Mouse (Mus musculus) C2C12 (cell line): ENCODE data around the gene Nckipsd. TPM values are rescaled to one million over a fixed set of nuclear protein-coding genes. Genes with fewer than 3 reads are reported as not detected.

Experiments
- H3K27me3 ChIP-seq: one replicate; pipeline ENCODE4 v1.6.1; 2011; ENCODE audit not compliant: control insufficient read depth, insufficient read depth, insufficient read length
- H3K36me3 ChIP-seq: one replicate; pipeline ENCODE4 v1.6.1; 2011; ENCODE audit not compliant: control insufficient read depth, insufficient read depth
- H3K4me3 ChIP-seq: one replicate; pipeline ENCODE4 v1.5.1; 2011; ENCODE audit warnings: mild to moderate bottlenecking, control low read depth; ENCODE audit not compliant: poor library complexity, insufficient read depth, severe bottlenecking
- H3K79me2 ChIP-seq: one replicate; pipeline ENCODE4 v1.6.1; 2011; ENCODE audit not compliant: control insufficient read depth, insufficient read depth
- H3K79me3 ChIP-seq: one replicate; pipeline ENCODE4 v1.6.1; 2011; ENCODE audit warnings: low read depth, control low read depth
- H3ac ChIP-seq: one replicate; pipeline ENCODE3; 2011; ENCODE audit warnings: low read depth; ENCODE audit not compliant: control insufficient read depth, insufficient read length
- CEBPB ChIP-seq: IDR thresholded peaks from one replicate; pipeline ENCODE4 v1.6.1; 2011; ENCODE audit warnings: low read depth, mild to moderate bottlenecking, control low read depth, moderate library complexity
- CTCF ChIP-seq: IDR thresholded peaks from one replicate; pipeline ENCODE4 v1.5.1; 2011; ENCODE audit not compliant: control insufficient read depth, insufficient read depth, insufficient read length
- FOSL1 ChIP-seq: IDR thresholded peaks from one replicate; pipeline ENCODE4 v1.8.0; 2011; ENCODE audit warnings: mild to moderate bottlenecking, low read length; ENCODE audit not compliant: poor library complexity, insufficient read depth, severe bottlenecking
- MAX ChIP-seq: IDR thresholded peaks from one replicate; pipeline ENCODE4 v1.6.1; 2011; ENCODE audit warnings: mild to moderate bottlenecking, control low read depth
- MYOD1 ChIP-seq: IDR thresholded peaks from one replicate; pipeline ENCODE4 v1.6.1; 2011; ENCODE audit warnings: low read depth; ENCODE audit not compliant: control insufficient read depth, insufficient read length
- MYOG ChIP-seq: IDR thresholded peaks from one replicate; pipeline ENCODE4 v1.6.1; 2011; ENCODE audit not compliant: control insufficient read depth, insufficient read length; ENCODE audit errors: extremely low read depth
- USF1 ChIP-seq: IDR thresholded peaks from one replicate; pipeline ENCODE4 v1.6.1; 2011; ENCODE audit warnings: low read depth, mild to moderate bottlenecking, control low read depth, moderate library complexity
- polyA plus RNA-seq: library from polyadenylated mRNA; unstranded; fragments of >200 nt; fragmentation: generic; extraction: Trizol; gene quantifications from one replicate; pipeline ENCODE4 v1.2.1, GENCODE M21; 2012; ENCODE audit warnings: missing spikeins

Nckipsd gene
- polyA plus RNA-seq, 1 experiment: 7.5 TPM

DNA sequence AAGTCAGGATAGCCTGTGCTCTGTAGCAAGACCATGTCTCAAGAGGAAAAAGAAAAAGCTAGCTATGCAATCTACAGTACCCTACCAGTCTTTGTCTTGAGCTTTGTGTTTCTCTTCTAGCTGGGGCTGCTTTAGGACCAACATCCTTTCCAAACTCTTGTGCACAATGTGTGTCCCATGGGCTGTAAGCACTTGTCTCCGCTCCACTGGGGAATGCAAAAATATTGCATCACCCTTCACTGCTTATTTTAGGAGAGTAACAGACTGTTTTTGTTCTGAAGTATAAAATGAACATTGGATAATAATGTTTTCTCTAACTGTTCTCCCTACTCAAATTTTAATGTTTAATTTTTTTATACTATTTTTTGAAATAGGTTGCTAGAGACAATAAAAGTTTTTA, 21.7 kb upstream of the Nckipsd start:
- Histone ChIP-seq H3K79me3 (peaks cover 76% of the 10 kb centered on the region), H3ac (no peak overlapping the region), H3K79me2 (peaks cover 79% of the 10 kb centered on the region), H3K27me3 (no peaks in the 10 kb centered on the region), H3K36me3 (no peaks in the 10 kb centered on the region), H3K4me3 (no peak overlapping the region)
- TF ChIP-seq CEBPB (no peak), MYOD1 (no peak), USF1 (no peak), CTCF (no peak), MAX (no peak), FOSL1 (no peak), MYOG (no peak)

- H3K79me2 ChIP-seq: peaks cover 85% of the 10 kb centered on the region
- H3K4me3 ChIP-seq: no peak overlapping the region
- H3K36me3 ChIP-seq: no peaks in the 10 kb centered on the region
- no peaks in the 10 kb centered on the region for H3K27me3 ChIP-seq
- no peak overlapping the region for H3ac ChIP-seq
- TF ChIP-seq USF1 (no peak), MAX (no peak), MYOD1 (no peak), MYOG (no peak), FOSL1 (no peak), CEBPB (no peak), CTCF (no peak)
- H3K79me3 ChIP-seq: peaks cover 81% of the 10 kb centered on the region
Observed at GRCm38 (mm10) chr9:108787080-108787479, 21.1 kb upstream of the Nckipsd start.

DNA sequence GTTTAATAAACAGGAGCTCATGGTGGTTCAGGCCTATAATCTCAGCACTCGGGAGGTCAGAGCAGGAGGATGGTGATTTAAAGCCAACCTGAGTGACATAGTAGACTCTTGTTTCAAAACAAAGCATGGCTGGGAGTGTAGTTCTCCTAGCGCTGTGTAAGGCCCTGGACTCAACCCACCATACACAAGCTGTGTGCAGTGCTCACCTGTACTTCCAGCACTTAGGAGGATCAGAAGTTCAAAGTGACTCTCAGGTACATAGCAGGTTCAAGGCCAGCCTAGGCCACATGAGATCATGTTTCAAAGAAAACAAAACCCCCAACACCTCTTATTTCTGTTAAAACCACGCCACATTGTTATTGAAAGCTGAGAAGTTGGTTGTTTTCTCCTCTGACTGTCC, 19.5 kb upstream of the Nckipsd start:
- Histone ChIP-seq H3K4me3 (no peak overlapping the region), H3K27me3 (no peaks in the 10 kb centered on the region), H3K36me3 (no peaks in the 10 kb centered on the region), H3K79me2 (peaks cover 100% of the 10 kb centered on the region), H3ac (no peak overlapping the region), H3K79me3 (peaks cover 98% of the 10 kb centered on the region)
- no peak for TF ChIP-seq MYOD1
- no peak for TF ChIP-seq USF1

DNA sequence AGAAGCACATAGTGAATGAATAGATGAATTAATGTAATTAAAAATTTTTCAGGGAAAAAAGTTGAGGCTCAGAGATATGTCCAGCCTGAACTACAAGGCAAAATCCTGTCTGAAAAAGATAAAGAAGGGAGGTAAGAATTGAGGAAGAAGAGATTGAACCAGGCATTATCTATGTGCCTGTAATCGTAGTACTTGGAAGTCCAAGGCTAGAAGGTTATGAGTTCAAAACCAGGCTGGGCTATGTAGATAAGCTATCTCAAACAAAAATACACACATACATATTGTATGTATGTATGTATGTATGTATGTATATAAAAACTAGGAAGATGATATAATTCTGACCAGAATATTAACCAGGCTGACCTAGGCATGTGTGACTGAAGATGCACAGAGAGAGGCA, 15.9 kb upstream of the Nckipsd start:
- no peak overlapping the region for H3ac ChIP-seq
- peaks cover under 1% of the 10 kb centered on the region for H3K36me3 ChIP-seq
- no peaks in the 10 kb centered on the region for H3K27me3 ChIP-seq
- H3K4me3 ChIP-seq: no peak overlapping the region
- TF ChIP-seq FOSL1: no peak
- TF ChIP-seq MYOD1: no peak
- no peak for TF ChIP-seq USF1
- no peak for TF ChIP-seq MAX
- no peak for TF ChIP-seq MYOG
- no peak for TF ChIP-seq CEBPB
- no peak for TF ChIP-seq CTCF
- peaks cover 95% of the 10 kb centered on the region for H3K79me2 ChIP-seq
- H3K79me3 ChIP-seq: peaks cover 90% of the 10 kb centered on the region

DNA sequence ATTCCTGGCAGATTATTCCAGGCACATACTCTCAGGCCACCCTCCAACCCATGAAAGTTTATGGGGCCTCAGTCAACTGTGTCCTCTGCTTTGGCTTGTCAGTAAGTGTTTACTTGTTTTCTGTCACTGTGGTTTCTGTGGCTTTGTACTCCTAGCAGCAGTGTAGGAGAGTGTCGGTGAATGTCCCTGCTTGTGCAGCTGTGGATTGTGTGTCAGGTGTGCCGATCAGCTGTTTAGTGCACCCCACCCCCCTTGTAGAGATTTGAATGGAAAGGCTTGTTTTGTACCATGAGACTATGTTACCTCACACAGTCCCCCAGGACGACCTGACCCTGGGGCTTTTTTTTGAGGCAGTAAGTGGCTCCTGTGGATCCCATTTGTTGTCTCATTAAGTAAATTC, 15.4 kb upstream of the Nckipsd start:
- peaks cover 5% of the 10 kb centered on the region for H3K36me3 ChIP-seq

DNA sequence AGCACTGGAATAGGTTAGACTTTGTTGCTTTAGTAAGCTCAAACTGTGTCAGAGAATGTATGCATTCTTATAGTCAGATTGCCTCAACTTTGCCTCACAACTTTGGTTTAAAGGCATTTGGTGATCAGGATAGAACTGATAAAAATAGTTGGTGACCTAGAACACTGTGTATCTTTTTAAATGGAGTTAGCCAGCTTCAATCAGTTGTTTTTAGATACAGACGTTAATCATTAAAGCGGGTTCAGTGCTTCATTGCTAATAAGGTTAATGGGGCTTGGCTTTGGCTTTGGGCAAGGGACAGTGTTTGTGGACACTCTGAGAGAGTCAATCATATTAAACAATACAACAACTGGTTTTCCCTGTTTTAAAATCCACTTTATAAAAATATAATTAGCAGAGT, 12.9 kb upstream of the Nckipsd start:
- TF ChIP-seq FOSL1 (no peak), MAX (no peak), USF1 (no peak), CTCF (no peak), MYOG (no peak), CEBPB (no peak), MYOD1 (no peak)
- Histone ChIP-seq H3K27me3 (no peaks in the 10 kb centered on the region), H3K36me3 (peaks cover 24% of the 10 kb centered on the region), H3K4me3 (peak overlapping the region; percentile 32), H3K79me3 (peaks cover 69% of the 10 kb centered on the region), H3K79me2 (peaks cover 87% of the 10 kb centered on the region), H3ac (no peak overlapping the region)

More for the DNA sequence above, 15.4 kb upstream of the Nckipsd start:
- no peak overlapping the region for H3ac ChIP-seq
- H3K27me3 ChIP-seq: no peaks in the 10 kb centered on the region
- H3K79me3 ChIP-seq: peaks cover 90% of the 10 kb centered on the region
- peaks cover 95% of the 10 kb centered on the region for H3K79me2 ChIP-seq
- TF ChIP-seq CTCF (no peak), MYOD1 (peak; percentile 13), FOSL1 (no peak)
- H3K4me3 ChIP-seq: no peak overlapping the region

GRCm38 (mm10) chr9:108795762-108796161, 12.4 kb upstream of the Nckipsd start:
- peaks cover 29% of the 10 kb centered on the region for H3K36me3 ChIP-seq
- H3K4me3 ChIP-seq: peak overlapping the region; percentile 32
- peak overlapping the region; percentile 14 for H3ac ChIP-seq
- H3K79me3 ChIP-seq: peaks cover 64% of the 10 kb centered on the region
- peaks cover 87% of the 10 kb centered on the region for H3K79me2 ChIP-seq
- TF ChIP-seq MYOG (no peak), CEBPB (no peak), CTCF (no peak), FOSL1 (no peak), USF1 (no peak), MYOD1 (no peak), MAX (no peak)
- no peaks in the 10 kb centered on the region for H3K27me3 ChIP-seq
